Mouse (Mus musculus) bone marrow macrophage, adult 2 months (primary cell): ENCODE measurements around the gene Olfr1183.

Source experiments
- CTCF ChIP-seq: IDR thresholded peaks from 2 replicates; pipeline ENCODE4 v1.5.1; 2012; ENCODE audit warnings: low read depth, mild to moderate bottlenecking, low read length, moderate library complexity
- POLR2A ChIP-seq: IDR thresholded peaks from 2 replicates; pipeline ENCODE4 v1.6.1; 2012; ENCODE audit warnings: mild to moderate bottlenecking, low read depth, low read length, borderline replicate concordance

- no peak for TF ChIP-seq CTCF
- TF ChIP-seq POLR2A, result no peak
Observed at GRCm38 (mm10) chr2:88518251-88518650, 63.6 kb downstream of the Olfr1183 start, which contains the start of gene Olfr1186.
